Mouse (Mus musculus) 416B (cell line): Measurements from ENCODE around the gene D230025D16Rik.
"Not testable (repeated sequence)": the region's sequence is repeated elsewhere in the genome, so short reads cannot be mapped to it uniquely, and the experiment has no call there.

Experiments used
- DNase-seq: peaks from one replicate; pipeline ENCODE4 v3.0.0; 2011; ENCODE audit warnings: low read depth

Gene D230025D16Rik

DNA sequence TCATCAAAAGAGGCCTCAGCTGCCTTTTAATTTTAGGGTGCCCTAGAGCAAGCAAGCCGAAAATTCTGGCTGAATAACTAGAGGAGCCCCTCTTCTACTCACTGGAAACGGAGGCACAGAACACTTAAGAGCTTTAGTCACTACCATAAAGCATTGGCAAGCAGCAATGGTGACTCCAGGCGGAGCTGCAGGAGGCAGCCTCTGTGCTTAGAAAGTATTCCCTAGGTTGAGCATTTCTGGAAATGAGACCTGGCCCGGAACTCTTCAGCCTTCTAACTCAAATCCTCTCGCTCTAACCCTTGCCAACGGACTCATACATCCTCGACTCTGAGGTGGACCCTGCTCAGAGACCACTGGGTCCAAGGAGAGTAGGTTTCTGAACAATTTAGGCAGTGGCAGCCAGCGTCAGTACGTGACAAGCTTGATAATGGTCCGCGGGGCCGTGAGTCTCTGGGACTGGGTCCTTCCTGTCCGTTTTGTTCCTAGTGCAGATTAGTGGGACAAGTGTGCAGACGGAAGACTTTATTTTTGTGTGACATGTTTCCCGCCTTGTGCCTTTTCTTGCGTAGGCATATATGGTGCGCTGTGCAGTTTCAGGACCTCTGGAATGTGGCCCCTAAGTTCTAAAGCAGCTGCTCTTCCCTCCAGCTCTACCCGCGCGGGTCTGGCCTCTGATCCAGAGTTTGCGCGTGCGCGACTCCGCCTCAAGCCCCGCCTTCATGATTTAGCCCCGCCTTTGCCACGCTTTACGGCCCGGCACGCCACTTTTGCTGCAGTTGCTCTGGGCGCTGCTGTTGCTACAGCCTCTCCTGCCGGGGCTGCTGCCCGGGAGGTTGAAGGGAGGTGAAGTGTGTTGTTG, at the start of gene D230025D16Rik:
Gene D230025D16Rik, plus strand, starts transcription at position 733 of the 859 bp plus-strand sequence.
- peak; percentile 96 for DNase-seq

DNA sequence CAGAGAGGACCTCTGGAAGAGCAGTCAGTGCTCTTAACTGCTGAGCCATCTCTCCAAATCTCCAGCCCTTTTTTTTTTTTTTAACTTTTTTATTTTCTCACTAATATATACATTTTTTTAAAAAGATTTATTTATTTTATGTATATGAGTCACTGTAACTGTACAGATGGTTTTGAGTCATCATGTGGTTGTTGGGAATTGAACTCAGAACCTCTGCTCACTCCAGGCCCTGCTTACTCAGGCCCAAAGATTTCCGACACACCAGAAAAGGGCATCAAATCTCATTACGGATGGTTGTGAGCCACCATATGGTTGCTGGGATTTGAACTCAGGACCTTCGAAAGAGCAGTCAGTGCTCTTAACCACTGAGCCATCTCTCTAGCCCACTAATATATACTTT, 49.7 kb upstream of the D230025D16Rik start:
- DNase-seq, result not testable (repeated sequence)

DNA sequence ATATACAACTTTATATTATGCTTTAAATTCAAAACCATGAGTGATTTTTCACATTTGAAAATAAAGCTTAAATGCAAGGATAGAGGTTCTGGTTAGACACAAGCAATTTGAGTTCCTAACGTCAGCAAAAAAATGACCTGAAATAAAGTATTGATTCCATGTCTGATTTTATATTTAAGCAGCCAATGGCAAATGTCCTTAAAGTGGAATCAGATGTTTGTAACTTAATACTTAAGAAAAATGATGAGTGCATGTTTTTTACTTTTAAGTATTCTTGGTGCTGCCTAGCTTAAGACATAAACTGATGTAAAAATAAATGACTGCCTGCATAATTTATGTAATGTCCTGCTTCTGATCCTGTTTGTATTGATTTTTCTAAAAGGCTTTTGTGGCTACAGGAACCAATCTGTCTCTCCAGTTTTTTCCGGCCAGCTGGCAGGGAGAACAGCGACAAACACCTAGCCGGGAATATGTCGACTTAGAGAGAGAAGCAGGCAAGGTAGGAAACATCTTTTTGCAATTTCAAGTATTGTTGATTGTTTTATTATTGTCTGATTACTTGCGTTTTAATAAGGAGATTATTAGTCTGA, 46.6 kb upstream of the D230025D16Rik start:
- DNase-seq, result no peak

DNA sequence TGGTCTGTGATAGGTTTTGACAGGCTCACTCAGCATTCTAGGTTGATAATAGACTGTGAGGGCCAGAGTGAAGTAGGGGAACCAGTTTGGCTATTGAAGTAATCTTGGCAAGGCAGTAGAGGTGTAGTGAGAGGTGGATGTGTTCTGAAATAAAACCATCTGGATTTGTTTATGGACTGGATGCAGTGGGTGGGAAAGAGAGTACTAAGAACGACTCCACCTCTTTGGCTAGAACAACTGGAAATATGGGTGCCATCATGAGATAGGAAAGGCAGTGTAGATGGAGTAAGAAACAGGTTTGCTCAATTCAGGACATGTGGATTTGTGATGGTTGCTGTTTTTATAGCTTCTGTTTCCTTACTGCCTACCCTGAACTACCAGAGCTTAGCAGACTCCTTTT, 42.7 kb upstream of the D230025D16Rik start:
- no peak for DNase-seq

- DNase-seq, result peak; percentile 34
Measured at GRCm38 (mm10) chr8:105186467-105187005, 38.4 kb upstream of the D230025D16Rik start.

- no peak for DNase-seq
Measured at GRCm38 (mm10) chr8:105192182-105192581, 32.8 kb upstream of the D230025D16Rik start.

DNA sequence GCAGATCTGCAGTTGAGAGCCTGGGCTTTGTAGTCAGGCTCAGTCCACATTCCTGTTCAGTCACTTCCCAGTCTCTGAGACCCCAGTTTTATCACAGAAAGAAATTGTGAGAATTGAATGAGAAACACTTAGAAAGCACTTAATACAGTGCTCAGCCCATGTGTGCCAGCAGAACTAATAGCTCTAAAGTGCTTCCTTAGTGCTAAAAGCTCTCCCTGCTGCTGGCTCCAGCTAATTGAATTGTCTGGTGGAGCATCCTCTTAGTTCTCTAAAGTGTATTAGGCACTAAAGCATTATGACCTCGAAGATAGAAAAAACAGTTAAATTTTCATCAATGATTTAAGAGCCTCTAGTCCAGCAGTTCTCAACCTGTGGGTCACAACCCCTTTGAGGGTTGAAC, 19.2 kb upstream of the D230025D16Rik start:
- no peak for DNase-seq

DNA sequence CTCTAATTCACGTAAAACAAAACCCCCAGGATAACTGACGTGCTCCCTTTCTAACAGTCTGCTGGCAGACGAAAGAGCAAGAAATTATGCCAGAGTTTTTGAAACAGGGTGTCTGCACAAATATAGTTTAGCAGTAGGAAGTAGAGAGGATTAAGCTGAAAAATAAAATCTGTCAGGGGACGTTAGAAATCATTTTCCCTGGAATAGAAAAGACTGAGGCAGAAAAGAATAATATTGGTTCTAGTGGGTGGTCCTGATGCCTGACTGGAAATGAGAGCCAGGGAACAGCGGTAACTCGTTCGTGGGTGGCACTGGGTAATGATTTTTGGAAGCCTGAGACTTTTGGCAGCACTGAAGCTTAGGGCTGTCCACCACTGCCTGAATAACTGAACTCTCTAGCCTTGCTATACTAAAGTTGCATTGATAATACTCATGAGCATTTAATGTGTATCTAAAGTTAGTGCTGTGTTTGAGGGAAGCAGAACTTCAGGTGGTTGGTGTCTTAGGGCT, 18.1 kb upstream of the D230025D16Rik start:
- no peak for DNase-seq

DNA sequence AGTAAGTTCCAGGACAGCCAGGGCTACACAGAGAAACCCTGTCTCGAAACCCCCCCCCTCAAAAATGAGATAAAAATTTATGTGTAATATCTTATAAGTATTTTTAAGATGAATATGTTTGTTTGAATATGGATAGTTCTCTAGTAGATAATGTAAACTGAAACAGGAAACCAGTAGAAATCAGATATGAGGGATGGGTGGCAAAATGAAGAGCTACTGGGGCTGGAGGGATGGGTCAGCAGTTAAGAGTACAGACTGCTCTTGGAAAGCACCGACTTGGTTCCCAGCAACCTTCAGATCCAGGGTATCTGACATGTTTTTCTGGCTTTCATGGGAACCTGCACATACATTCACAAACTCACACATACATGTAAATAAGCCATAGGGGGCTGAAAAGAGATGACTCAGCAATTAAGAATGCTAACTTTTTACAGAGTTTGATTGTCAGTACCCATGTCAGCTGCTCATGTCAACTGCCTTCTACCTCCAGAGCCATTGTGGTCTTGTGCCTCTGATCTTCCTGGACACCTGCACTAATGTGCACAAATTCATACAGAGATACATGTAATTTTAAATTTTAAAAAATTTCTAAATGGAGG, 17.2 kb upstream of the D230025D16Rik start:
- DNase-seq, result no peak

DNA sequence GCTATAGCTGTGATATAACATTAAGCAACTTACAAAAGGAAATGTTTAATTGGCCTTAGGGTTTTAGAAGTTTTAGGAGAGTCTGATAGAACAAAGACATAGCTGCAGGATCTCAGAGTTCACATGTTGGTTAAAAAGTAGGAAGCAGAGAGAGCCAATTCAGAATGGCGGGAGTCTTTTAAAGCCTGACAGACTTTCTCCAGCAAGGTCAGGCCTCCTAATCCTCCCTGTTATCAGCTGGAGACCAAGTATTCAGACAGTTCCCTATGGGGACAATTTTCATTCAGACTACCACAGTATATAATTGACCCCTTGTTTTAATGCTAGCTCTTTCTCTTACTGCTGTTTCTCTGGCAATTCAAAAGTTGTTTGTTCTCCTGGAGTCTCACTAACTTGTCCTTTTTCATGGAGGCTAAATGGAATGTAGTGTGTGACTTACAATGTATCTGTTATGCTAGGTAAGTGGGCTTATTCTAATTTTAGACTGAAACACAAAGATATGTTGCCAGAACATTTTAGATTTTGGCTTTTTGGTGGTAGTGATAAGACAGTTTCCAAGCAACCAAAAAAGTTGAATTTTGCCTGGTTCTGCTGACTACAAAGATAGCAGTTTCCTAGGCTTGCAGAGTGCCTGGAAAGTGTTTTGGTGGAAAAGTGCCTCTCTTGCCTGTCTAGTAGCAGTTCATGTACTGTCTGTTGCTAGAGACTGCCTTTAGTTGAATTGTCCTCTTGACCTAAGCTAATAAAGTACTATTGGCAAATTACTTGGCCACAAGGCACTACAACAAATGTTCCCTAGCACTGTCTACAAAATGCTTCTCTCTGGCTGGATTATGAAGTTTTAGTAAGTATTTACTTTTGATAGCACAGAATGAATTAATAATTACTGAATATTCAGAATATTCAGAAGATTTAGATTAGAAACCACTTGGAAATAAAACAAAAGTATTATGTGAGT, 15.5 kb upstream of the D230025D16Rik start:
- no peak for DNase-seq

DNA sequence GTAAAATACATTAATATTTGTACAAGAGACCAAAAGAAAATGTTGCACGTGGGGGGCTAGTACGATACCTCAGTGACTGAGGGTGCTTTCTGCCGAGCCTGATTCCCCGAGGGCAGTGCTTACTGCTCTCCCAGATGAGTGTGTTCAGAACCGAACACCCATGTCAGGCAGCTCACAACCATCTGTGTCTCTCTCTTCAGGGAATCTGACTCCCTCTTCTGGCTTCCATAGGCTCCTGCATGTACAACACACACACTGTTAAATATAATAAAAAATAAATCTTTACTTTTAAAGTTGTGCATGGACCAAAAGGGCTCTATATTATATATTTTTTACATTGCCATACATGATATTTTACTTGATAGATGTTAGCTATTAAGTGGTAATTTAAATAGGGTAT, 10.8 kb upstream of the D230025D16Rik start:
- DNase-seq, result peak; percentile 39

DNA sequence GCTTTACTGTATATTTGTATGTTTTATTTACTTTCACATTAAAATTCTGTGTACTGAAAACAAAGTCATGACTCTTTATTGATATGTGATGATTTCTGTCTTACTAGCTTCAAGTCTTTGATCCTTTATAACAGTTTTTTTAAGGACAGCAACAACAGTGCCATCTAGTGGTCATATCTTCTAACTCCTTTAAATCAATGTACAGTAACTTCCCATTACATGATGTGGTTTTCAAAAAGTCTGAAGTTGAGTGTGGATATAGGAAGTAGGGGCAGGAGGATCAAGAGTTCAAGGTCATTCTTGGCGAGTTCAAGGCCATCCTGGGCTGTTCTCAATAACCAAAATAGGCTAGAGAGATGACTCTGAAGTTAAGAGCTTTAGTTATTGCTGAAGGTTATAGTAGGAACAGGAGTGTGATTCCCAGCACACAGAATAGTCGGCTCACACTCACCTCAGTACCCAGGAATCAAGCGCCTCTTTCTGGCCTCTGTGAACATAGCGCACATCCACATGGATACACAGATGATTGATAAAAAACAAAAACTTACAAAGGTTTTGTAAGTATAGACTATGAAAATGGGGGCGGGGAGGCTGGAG, 6.9 kb upstream of the D230025D16Rik start:
- DNase-seq, result peak; percentile 77

GRCm38 (mm10) chr8:105223850-105224249, 1.1 kb upstream of the D230025D16Rik start:
- no peak for DNase-seq

GRCm38 (mm10) chr8:105225272-105225593, 288 bp downstream of the D230025D16Rik start:
- DNase-seq, result no peak

- peak; percentile 73 for DNase-seq
Measured at GRCm38 (mm10) chr8:105225917-105226316, 972 bp downstream of the D230025D16Rik start.

- no peak for DNase-seq
Measured at GRCm38 (mm10) chr8:105231503-105232320, 6.8 kb downstream of the D230025D16Rik start.

DNA sequence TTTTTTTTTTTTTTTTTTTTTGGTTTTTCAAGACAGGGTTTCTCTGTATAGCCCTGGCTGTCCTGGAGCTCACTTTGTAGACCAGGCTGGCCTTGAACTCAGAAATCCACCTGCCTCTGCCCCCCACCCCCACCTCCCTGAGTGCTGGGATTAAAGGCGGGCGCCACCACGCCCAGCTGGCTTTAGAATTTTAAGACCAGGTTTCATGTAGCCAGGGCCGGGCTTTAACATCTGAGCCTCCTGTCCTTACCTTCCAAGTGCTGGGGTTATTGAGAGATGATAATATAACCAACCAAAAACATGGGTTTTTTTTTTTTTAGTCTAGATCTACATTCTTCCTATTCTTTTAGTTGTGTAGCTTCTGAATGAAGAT, 7.4 kb downstream of the D230025D16Rik start:
- DNase-seq, result not testable (repeated sequence)

DNA sequence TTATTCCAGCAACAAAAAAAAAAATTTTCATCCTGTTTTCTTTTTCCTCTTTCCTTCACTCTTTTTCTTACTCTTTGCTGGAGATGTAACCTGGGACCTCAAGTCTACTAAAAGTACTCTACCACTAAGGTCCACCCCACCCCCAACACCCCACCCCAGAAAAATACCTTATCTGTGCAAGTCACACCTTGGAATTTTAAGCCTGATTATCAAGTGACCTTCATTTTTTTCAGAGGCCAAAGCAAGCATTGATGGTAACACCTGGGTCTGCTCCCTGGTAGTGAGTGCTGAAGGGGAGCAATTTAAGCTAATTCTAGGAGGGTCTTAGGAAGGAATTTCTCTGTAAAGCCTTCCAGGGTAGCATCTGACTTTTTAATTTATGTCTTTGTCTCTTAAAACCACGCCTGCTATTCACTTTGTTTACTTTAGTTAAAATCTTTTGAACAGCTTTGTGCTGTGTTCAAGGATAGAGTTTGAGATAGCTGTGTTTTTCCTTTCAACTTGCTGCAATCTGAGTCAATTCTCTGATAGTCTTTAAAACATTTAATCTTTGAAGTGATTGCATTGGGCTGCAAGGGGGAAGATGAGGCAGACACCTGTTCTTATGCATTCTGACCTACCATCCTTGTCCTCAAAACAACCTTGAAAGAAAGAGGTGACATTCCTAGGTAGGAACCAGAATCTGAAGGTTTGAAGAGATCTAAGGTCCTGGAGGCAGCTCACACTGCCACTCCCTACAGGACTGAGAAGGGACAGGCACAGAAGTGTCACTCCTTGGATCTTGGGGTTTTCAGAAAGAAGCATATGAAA, 8.4 kb downstream of the D230025D16Rik start:
- DNase-seq, result no peak

GRCm38 (mm10) chr8:105235206-105235605, 10.3 kb downstream of the D230025D16Rik start:
- DNase-seq, result no peak
